Mouse (Mus musculus) lung, postnatal 0 days (tissue): ENCODE measurements around the gene Kxd1.

Experiments
- CTCF ChIP-seq: IDR thresholded peaks from 2 replicates; pipeline ENCODE4 v1.5.1; 2016; ENCODE audit warnings: antibody characterized with exemption, mild to moderate bottlenecking
- EP300 ChIP-seq: IDR thresholded peaks from 2 replicates; pipeline ENCODE4 v1.6.1; 2016; ENCODE audit warnings: antibody characterized with exemption, mild to moderate bottlenecking, control low read depth

DNA sequence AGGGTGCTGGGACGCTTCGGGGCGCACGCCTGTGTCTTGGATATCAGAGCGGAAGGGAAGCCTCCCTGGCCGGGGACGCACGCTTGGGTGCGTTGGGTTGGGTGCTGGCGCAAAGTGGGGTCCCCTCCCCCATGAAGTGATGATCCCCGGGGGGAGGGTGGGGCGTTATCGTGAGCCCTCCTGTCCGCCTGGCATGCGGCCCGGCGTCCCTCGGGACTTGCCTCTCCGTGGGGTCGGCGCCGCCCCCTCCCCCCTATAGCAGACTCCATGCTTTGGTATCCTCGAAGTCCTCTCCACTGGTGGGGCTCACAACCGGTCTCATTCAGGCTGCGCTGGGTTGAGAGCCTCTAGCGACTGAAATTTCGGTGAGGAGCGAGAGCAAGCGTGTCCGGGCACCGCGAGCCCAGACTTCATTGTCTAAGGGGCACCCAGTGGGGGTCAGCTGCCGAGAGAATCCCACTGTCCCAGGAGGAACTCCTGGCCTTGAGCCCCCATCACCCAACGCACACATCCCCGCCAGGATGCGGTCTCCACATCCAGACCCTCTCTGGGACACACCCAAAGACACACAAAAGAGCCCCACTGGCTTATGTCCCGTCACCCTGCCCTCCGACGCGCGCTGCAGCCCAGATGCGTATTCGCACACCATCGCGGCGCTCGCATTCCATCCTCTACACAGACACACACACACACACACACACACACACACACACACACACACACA lies 33.9 kb downstream of the Kxd1 start:
- no peak for TF ChIP-seq CTCF
- TF ChIP-seq EP300 = no peak
